Mouse (Mus musculus) skeletal muscle tissue, postnatal 0 days (tissue): ENCODE data around the gene Rbbp5. TPM values are rescaled to one million over a fixed set of nuclear protein-coding genes. Genes with fewer than 3 reads are reported as not detected.

Experiments
- polyA plus RNA-seq: library from polyadenylated mRNA; unstranded; fragments of >200 nt; fragmentation: Nextera tagmentation; extraction: Ambion mirVana; gene quantifications from 2 replicates; pipeline ENCODE4 v1.2.1, GENCODE M21; 2015

Gene Rbbp5
- 14.9 and 16.6 TPM in 2 replicates for polyA plus RNA-seq

GRCm38 (mm10) chr1:132476928-132477691 is at the start of gene Rbbp5:
Gene Rbbp5 (plus strand): TSS chr1:132477365.

GRCm38 (mm10) chr1:132506058-132506457 is 28.9 kb downstream of the Rbbp5 start, which contains the start of gene Tmem81:
Gene Tmem81 (plus strand): TSS chr1:132506230.

GRCm38 (mm10) chr1:132542762-132543306 is 65.7 kb downstream of the Rbbp5 start, which contains the start of gene Cntn2:
Gene Cntn2 (minus strand): TSS chr1:132543256.

Other genes starting within 250 kb of the Rbbp5 start
- gene Gm10188, start 247.6 kb upstream of the Rbbp5 start, polyA plus RNA-seq = not detected in 2 replicates
- 0.32 and 0.41 TPM in 2 replicates for gene Klhdc8a, start 178.7 kb upstream of the Rbbp5 start, polyA plus RNA-seq
- gene Nuak2, start 161.2 kb upstream of the Rbbp5 start, polyA plus RNA-seq = 1.1 and 1.5 TPM in 2 replicates
- 6.3 and 6.6 TPM in 2 replicates for gene Tmcc2, start 86.1 kb upstream of the Rbbp5 start, polyA plus RNA-seq
- 6.4 and 7.6 TPM in 2 replicates for gene Dstyk, start 59.8 kb upstream of the Rbbp5 start, polyA plus RNA-seq
- 0.38 and 0.50 TPM in 2 replicates for gene Tmem81, start 28.9 kb downstream of the Rbbp5 start, polyA plus RNA-seq
- not detected in 2 replicates for gene Cntn2, start 65.9 kb downstream of the Rbbp5 start, polyA plus RNA-seq